Mouse (Mus musculus) CD4-positive helper T cell, adult 2 months (primary cell): Measurements from ENCODE around the gene Smarcc2.
"Not testable (repeated sequence)": the region's sequence is repeated elsewhere in the genome, so short reads cannot be mapped to it uniquely, and the experiment has no call there.

Source experiments
- DNase-seq: peaks from one replicate; pipeline ENCODE4 v3.0.0-alpha.2; 2012; ENCODE audit warnings: low read depth, missing footprints, low spot score

Smarcc2 gene

DNA sequence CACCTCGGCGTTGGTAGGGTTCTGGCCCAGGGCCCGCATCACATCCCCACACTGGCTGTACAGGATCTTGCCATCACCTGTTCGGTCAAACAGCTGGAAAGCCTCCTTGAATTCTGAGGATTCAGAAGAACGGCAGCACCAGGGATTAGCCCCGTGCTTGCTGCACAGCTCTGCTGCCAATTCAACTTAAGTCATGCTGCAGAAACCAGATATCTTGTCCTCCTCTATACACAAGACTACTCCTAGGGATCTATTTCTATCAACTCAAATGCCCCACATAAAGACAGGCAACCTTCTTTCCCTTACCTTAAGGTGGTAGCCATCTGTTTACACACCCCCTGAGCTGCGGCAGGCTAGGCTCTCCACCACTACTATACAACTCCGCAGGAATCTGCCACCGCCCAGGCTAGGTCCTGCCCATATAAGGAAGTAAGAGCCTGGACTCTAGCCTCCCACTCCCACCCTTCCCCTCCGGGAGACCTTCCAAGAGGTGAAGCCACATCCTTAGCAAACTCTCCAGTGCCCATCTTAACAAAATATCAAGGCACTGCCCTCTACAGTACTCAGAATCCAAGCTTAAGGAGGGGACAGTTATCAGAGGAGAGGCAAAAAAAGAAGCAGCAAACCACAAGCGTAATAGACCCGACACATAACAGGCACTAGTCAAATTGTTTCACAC is 33.7 kb downstream of the Smarcc2 start:
- DNase-seq: peak; percentile 57

DNA sequence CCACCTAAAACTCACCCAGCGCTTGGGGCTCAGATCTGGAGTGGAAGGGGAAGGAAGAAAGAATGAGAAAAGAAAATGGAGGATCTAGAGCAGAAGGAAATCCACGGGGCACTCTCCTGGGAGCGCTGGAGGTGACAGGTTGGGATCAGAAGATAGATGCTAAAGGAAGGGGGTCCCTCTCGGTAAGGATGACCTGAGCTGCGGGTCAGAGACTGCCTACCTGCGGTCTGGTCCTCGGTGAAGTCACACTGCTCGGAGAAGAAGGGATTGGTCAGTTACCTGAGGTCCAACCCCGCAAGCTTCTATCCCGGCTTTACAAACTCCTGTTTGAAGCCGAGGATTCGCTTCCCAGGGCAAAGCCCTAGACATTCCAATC is 34.3 kb downstream of the Smarcc2 start:
- DNase-seq: peak; percentile 56

DNA sequence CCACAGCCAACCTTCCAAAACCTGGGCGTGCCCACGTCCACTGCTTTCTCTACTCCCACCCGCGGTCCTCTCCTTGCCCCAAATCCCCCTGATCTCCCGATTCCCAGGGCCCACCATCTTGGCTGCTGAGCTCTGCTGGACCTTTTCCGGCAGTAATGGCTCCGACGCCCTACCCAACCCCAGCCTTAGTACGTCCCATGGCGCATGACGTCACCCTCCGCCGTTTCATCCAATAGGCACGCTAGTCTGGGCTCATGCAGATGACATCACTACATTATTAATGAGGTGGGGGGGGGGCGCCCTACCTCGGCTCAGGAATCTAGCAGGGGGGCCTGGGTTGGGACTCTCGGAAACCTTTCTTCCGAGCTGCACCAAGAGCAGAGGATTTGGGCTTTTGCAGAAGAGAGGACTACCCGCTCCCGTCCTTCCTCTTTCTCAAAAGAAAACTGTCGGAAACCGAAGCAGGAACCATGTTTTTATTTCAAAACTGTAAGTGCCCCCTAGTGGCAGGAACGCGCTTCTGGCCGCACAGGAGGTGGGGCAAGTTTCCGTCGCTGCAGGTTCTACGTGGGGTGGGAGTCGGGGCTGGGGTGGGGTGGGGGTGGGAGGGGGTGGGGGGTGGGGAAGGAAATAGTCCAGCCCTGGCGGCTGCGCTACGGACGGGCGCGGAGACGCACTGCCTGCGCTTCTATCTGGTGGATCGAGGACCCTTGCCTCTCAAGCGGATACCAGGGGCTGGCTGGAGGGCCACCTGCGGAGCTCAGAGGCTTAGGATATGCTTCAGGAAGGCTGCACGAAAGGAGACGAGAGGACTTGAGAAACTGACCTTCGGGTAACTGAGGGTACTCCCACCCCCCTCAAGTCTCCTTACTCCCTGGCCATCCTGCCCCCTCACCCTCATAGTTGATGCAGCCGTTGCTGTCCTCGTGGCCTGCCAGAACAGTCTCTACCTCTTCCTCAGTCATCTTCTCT is 34.9 kb downstream of the Smarcc2 start, which contains the start of gene Myl6:
TSS of gene Myl6 (minus strand) at position 451 of the 972 bp plus-strand sequence.
- peak; percentile 98 for DNase-seq

DNA sequence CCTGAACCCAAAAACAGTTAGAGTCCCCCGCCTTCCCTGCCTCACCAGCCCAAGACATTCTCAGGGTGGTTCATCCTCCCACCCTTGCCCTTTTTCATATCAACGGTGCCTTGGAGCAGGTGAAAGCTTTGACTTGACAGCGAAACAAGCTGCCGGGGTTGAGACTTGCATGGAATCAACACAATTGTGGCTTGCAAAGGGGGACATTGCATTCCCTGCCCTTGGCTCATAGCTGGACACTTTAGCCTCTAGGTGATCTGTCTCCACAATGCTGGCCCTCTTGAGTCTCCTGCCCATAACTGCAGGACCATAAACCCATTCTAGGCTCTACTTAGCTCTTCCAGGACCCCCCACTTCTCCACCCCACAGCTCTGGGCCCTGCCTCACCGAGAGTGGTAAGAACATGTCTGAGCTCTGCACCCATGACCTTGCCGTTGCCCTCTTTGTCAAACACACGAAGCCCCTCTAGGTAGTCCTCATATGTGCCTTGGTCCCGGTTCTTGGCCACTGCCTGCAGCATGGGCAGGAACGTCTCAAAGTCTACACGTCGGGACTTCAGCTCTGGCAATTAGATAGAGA is 35.7 kb downstream of the Smarcc2 start:
- DNase-seq: no peak

DNA sequence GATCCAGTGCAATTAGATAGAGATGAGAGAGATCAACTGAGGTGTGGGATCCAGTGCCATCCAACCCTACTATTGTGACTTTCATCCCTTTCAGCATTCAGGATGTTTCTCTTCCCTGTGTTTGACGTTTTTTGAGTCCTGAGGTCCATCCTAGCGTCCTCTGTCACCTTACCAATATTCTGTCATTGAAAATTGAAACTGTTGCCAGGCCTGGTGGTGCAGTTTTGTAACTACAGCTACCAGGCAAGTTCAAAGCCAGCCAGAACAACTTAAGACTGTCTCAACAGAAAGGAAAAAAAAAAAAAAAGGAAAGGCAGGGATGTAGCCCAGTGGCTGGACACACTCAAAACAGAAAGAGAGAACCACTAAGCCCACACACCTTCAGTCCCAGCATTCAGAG is 36.2 kb downstream of the Smarcc2 start:
- peak; percentile 53 for DNase-seq

DNA sequence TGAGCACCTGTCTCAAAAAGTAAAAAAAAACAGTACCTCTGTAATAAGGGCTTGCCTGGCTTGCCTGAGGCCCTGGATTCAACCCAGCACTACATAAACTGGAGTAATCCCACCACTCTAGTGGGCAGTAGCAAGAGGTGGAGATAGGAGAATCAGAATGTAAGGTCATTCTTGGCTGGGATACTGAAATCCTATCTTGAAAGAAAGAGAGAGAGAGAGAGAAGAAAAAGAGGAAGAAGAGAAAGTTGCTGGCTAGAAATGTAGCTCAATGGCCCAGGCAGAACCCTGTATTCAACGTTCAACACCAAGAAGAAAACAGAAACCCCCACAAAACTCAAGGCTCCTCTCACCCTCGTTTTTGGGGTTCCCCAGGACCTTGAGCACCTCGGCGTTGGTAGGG is 36.9 kb downstream of the Smarcc2 start:
- no peak for DNase-seq

DNA sequence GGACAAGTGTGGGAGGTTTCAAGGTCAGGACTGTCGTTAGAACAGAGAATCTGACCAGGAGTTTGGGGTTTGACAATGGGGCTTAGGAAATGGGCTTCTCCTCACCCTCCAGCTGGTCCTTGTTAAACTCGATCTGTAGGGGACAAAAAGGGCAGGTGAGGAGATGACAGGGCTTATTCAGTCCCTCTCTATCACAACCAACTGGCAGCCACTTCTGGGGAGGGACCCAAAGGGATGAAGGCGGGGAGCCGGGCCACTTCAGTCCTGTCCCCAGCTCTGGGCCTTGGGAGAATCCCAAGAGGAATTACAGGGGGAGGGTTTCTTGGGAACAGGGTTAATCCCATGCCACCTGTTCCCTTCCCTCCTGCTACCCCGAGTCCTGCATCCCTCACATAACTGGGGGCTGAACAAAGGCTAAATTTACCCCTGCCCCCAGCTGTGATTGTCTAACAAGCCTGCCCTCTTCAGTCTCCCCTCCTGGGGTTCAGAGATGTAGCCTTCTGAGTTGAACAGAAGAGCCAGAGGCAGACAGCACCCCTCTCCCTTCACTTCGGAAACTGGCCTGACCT is 37.5 kb downstream of the Smarcc2 start:
- DNase-seq: no peak

DNA sequence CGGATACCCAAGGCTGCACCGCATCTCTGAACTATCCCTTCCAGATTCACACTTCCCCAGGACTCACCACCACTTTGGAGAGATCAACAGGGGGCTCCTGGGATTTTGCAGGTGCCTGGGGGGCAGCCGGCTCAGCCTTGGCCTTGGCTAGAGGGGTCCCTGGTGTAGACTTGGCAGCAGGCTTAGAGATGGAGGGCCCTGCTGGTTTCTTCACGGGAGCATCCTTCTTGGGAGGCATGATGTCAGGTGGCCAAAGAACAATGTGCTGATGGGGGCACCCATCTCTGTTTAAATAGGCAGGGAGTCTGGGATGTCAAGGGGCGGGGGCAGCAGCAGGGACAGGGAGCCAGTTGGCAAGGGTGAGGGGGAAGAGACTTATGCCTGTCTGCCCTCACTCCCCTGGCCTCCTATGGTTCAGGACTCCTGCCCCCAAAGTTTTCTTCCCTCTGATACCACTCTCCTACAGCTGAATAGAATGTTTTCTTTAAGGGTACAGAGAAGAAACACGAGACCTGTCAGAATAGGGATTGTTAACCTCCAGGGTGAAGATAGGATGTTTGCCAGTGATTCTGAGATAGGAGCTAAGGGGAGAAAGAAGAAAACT is 38.2 kb downstream of the Smarcc2 start:
- no peak for DNase-seq

DNA sequence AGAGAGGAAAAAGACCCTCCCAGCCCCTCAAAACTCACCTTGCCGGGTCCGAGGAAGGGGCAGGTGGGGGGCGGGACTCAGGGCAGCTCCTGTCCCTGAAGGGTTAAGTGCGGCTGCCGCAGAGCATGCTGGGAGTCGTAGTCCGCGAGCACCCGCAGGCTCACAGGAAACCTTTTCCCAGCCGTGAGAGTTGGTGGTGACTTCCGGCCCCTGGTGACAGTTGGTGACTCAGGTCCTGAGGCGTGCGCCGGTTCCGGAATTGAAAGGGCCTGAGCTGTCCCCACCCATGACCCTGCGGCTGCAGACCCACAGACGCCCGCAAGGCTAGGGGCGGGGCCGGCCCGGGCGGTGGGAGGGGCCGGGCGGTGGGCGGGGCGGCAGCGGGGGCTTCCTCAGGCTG is 39.5 kb downstream of the Smarcc2 start, which contains the start of gene Myl6b:
TSS of gene Myl6b (minus strand) at position 96 of the 400 bp plus-strand sequence.
- peak; percentile 98 for DNase-seq

DNA sequence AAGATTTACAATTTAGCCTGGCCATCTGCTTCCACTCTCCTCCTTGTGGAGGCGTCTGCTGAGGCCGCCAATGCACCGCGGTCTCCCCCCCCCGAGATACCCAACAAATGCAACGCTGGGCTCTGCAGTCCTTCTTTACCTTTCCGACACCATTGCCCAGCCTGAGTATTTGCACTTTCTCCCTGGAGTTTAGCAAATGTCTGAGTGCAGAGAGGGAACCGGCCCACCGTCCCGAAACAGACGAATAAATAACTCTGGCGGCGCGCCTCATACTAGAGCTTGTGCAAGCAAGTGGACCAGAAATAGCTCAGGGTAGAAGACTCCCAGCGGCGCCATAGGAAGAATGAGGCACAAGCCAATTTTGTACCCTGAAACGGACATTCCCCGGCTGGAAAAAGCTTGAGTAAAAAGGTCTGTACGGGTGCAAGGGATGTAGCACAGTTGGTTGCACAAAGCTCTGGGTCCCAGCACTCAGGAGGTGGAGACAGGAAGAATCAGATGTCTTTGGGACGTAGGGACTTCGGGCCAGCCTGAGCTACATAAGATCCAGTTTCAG is 40.1 kb downstream of the Smarcc2 start:
- no peak for DNase-seq

DNA sequence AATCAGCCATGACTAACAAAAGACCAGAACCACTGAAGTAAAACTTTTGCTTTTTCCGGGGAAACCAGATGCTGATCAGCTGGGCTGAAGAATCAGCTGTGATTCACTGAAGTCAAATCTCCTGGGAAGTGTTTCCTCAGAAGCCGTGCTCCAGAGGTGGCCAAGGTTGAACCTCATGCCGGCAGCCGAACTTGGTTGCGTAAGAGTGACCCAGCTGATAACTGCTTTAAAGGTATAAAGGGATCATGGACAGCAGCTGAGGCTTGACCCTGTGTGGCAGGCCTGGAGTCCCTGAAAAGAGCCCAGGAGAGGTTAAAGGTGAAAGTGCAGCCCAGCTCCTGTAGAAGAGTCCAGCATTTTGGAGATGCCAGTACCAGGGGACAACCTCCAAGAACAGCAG is 43.3 kb downstream of the Smarcc2 start:
- no peak for DNase-seq

DNA sequence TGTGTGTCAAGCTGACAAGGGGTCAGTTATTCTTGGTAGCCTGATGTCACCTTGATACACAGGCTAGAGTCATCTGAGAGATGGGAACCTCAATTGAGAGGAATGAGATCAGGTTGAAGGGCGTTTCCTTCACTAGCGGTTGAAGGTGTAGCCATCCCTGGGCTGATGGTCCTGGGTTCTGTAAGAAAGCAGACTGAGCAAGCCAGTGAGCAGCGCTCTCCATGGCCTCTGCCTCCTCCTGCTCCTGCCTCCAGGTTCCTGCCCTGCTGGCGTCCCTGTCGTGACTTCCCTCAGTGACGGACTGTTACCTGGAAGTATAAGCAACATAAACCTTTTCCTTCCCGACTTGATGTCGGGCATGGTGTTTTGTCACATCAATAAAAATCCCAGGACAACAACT is 44.5 kb downstream of the Smarcc2 start:
- DNase-seq: no peak

DNA sequence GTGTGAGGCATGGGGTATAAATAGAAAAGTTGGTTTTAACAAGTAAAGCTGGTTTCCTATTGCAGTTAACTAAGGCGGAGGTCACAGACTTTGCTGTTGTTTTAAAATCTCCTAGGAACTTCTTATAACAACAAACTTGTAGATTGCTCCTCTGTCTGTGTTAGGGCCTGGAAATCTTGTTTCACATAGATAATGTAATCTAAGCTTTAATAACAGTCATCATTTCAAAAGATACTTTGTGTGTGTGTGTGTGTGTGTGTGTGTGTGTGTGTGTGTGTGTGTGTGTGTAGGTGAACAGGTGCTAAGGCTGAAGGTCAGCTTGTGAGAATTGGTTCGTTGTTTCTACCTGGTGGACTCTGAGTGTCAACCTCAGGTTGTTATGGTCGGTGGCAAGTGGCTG is 45.0 kb downstream of the Smarcc2 start:
- no peak for DNase-seq

DNA sequence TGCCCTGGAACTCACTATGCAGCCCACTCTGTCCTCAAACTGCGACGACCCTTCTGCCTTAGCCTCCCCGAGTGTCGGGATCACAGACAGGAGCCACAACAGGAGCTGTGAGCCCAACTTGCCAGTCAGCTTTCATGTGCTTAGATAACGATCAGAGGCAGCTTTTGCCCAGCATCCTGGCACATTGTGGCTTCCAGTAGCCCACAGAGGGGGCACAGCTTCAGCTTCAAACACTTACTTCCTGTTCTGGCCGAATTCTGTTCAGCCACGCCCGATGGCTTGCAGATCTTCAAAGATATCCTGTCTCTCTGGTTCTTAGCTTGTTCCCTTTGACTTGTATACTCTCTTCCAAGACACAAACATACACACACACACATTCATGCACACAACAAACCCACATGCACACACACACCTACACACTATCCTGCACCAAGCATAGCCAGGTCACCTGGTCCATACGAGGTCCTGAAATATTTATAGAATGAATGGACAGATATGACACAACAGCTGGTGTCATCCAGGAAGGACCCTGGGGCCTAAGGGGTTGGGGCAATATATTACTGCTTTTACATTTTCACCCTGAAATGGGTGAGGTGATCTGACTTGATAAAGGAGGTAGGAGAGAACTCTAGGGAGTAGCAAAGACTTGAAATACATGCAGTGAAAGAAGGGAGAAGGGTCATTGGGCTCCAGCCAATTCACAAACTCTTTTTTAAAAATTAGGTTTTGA is 45.8 kb downstream of the Smarcc2 start:
- peak; percentile 82 for DNase-seq

DNA sequence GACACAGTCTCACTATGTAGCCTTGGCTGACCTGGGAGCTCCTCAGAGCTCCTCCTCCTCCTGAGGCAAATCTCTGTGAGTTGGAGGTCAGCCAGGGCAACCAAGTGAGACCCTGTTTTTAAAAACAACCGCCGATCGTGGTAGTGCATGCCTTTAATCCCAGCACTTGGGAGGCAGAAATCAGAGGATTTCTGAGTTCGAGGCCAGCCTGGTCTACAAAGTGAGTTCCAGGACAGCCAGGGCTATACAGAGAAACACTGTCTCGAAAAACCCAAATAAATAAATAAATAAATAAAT is 46.3 kb downstream of the Smarcc2 start:
- DNase-seq: not testable (repeated sequence)

DNA sequence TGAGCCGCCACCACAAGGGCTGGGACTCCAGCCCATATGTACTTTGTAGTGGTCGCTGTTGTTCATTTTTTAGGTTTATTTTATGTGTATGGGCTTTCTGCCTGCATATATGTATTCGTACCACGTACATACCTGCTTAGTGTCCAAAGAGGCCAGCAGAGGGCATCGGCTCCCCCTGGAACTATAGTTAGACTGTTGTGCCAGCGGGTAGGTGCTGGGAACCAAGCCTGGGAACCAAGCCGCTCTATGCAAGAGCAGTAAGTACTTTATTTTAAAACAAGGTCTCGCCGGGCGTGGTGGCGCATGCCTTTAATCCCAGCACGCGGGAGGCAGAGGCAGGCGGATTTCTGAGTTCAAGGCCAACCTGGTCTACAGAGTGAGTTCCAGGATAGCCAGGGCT is 46.9 kb downstream of the Smarcc2 start:
- no peak for DNase-seq

DNA sequence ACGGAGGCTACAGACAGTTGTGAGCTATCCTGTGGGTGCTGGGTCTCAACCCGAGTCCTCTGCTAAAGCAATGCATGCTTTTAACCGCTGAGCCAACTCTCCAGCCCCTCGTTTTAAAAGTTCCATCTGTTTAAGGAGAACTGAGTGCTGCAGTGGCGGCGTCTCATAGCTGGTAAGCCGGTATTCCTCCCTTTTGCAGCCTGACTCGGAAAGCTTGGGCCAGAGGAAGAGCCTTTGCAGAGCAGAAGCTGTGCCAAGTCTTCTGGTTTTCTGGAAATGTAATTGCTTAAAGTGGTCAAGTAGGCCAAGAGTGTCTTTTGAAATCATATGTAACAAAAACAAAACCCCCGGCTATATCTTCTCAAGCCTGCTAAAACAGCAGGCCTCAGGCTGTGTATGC is 49.2 kb downstream of the Smarcc2 start:
- DNase-seq: no peak

DNA sequence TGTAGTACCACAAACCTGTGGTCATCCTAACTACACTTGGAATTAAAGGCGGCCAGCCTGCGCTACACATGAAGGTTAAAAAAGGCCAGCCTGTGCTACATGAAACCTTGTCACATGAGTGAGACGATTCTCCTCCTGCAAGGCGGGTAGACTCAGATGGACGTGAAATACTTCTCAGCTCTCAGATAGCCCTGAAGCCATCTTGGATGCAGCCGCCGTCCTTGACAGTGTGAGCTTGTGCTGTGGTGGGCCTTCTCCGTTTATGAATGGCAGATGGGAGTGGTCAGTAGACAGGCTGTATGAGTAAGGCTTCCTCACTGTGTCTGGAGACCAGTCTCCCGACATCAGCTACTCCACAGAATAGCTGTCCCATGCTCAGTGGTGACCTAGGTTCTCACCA is 50.2 kb downstream of the Smarcc2 start:
- no peak for DNase-seq

DNA sequence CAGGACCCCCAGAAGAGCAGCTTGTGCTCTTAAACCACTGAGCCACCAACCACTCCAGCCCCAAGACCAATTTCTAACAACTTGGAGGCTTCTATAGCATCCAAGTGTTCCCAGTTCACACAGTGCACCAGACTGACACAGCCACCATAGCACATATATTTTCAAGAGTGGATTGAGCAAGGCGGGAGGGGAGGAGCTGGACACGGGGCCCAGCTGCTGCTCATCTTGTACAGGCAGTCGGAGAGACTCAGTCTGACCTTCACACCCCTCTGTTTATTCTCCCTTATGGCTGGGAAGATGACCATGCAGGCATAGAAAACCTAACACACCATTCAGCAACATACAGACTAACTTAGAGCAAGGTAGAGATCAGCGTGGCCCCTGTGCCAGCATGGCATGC is 50.8 kb downstream of the Smarcc2 start:
- no peak for DNase-seq

DNA sequence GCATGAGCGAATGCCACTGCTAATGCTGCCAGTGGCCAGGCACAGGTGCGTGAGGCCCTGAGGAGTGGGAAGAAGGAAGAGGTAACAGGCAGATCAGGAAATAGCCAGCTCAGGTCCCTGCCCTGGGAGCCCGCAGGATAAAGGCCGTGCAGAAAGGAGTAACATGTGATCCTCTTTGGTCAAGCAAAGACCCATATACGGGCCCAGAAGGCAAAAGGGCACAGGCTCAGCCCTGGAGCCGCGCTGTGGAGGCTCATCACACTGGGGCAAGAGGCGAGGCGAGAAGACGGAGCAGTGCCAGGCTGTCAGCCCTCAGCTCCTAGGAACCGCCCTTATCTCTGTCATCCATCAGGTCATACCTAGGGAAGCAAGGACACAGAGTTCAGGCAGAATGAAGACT is 51.3 kb downstream of the Smarcc2 start:
- no peak for DNase-seq

DNA sequence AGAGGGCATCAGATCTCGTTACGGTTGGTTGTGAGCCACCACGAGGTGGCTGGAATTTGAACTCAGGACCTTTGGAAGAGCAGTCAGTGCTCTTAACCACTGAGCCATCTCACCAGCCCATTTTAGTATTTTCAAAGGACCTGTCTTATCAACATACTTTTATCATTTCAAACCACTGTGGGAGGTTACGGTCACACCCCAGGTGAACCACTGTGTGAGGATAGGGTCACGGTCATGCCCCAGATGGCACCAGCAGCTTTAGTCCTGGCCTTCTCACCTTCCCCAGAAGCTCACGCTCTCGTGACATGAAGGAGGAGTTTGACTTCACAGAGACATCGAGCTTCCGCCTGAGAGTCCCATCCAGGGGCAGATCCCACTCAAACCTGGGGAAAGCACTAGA is 52.1 kb downstream of the Smarcc2 start:
- DNase-seq: no peak
